Mouse (Mus musculus) cerebellum, adult 2 months (tissue): ENCODE measurements around the gene Kank1.

Experiments
- CTCF ChIP-seq: fragments of 200-500 bp; IDR thresholded peaks from 2 replicates; pipeline ENCODE4 v1.5.1; 2011; ENCODE audit warnings: low read depth, mild to moderate bottlenecking, control low read depth, low read length, moderate library complexity, borderline replicate concordance; ENCODE audit not compliant: insufficient read depth
- POLR2A ChIP-seq: fragments of 200-500 bp; IDR thresholded peaks from 2 replicates; pipeline ENCODE4 v1.6.1; 2011; ENCODE audit warnings: low read length, control low read depth, borderline replicate concordance; ENCODE audit not compliant: insufficient read depth

GRCm38 (mm10) chr19:25370428-25370827, 133.7 kb downstream of the Kank1 start:
- no peak for TF ChIP-seq POLR2A
- no peak for TF ChIP-seq CTCF
